Mouse (Mus musculus) stomach, embryonic 15.5 days (tissue): ENCODE measurements around the gene Hamp2. TPM values are rescaled to one million over a fixed set of nuclear protein-coding genes. Genes with fewer than 3 reads are reported as not detected.

Experiments
- ATAC-seq: fragments of 200-750 bp; cut with Nextera tagmentation; 2 replicates; pipeline ENCODE4 v1.8.0; 2017; ENCODE audit warnings: low read depth, moderate number of reproducible peaks, moderate TSS enrichment; ENCODE audit not compliant: insufficient read depth, low FRiP score
- H3K27ac ChIP-seq: fragments of 300-500 bp; sonication (generic); 2 replicates; pipeline ENCODE4 v1.5.1; 2015; ENCODE audit warnings: mild to moderate bottlenecking, inconsistent platforms
- H3K27me3 ChIP-seq: fragments of 300-500 bp; sonication (generic); replicated peaks from 2 replicates; pipeline ENCODE4 v1.6.1; 2015; ENCODE audit warnings: inconsistent platforms
- H3K36me3 ChIP-seq: fragments of 300-500 bp; sonication (generic); 2 replicates; pipeline ENCODE4 v1.6.1; 2015; ENCODE audit warnings: inconsistent platforms
- H3K4me1 ChIP-seq: fragments of 300-500 bp; sonication (generic); 2 replicates; pipeline ENCODE4 v1.6.1; 2015; ENCODE audit warnings: inconsistent platforms
- H3K4me2 ChIP-seq: fragments of 300-500 bp; sonication (generic); 2 replicates; pipeline ENCODE4 v1.6.1; 2015; ENCODE audit warnings: mild to moderate bottlenecking, inconsistent platforms
- H3K4me3 ChIP-seq: fragments of 300-500 bp; sonication (generic); replicated peaks from 2 replicates; pipeline ENCODE4 v1.5.1; 2015; ENCODE audit warnings: inconsistent platforms
- H3K9ac ChIP-seq: fragments of 300-500 bp; sonication (generic); 2 replicates; pipeline ENCODE4 v1.6.1; 2015; ENCODE audit warnings: inconsistent platforms
- H3K9me3 ChIP-seq: fragments of 300-500 bp; sonication (generic); 2 replicates; pipeline ENCODE4 v1.6.1; 2016; ENCODE audit warnings: inconsistent platforms
- WGBS: fragments of 180-500 bp; shearing (Covaris S2); methylation state at CpG from one replicate; pipeline ENCODE4 v1.1.7; 2015; 5-methylcytosine and 5-hydroxymethylcytosine counted together
- polyA plus RNA-seq: library from polyadenylated mRNA; unstranded; fragments of >200 nt; fragmentation: Nextera tagmentation; extraction: Ambion mirVana; gene quantifications from 2 replicates; pipeline ENCODE4 v1.2.1, GENCODE M21; 2015

The Hamp2 gene
- polyA plus RNA-seq, 1 experiment from 2014 or later = not detected

DNA sequence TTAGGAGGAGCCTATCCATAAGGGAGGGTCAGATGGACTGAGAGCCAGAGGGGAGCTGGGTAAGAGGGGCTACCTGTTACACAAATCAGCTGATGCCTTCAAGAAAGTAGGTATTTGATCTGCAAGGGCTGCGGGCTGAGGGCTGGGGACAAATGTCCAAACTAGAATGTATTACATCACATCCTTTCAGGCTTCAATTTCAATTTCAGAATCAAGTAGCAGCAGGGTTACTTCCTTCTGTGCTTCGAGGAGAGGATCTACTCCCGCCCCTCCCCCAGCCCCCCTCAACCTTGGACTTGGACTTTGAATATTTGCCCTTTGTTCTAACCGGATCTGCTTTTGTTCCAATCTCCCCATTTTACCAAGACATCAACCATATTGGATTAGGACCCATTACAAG is 7.3 kb downstream of the Hamp2 start:
- H3K27ac ChIP-seq = no peak overlapping the region
- no peak overlapping the region for H3K4me2 ChIP-seq
- H3K4me1 ChIP-seq = no peaks in the 10 kb centered on the region
- H3K36me3 ChIP-seq = no peaks in the 10 kb centered on the region
- 46% methylated on average over 4 of the region's 4 CpGs for WGBS
- H3K9ac ChIP-seq = no peak overlapping the region
- ATAC-seq = no peak
- H3K27me3 ChIP-seq = no peaks in the 10 kb centered on the region
- H3K9me3 ChIP-seq = no peaks in the 10 kb centered on the region
- H3K4me3 ChIP-seq = no peak overlapping the region

GRCm38 (mm10) chr7:30916713-30917112 is 7.8 kb downstream of the Hamp2 start:
- H3K4me2 ChIP-seq = no peak overlapping the region
- no peak overlapping the region for H3K27ac ChIP-seq
- H3K27me3 ChIP-seq = no peaks in the 10 kb centered on the region
- no peaks in the 10 kb centered on the region for H3K36me3 ChIP-seq
- no peak overlapping the region for H3K4me3 ChIP-seq
- no peaks in the 10 kb centered on the region for H3K9me3 ChIP-seq
- WGBS = 32% methylated on average over 6 of the region's 6 CpGs
- no peak overlapping the region for H3K9ac ChIP-seq
- H3K4me1 ChIP-seq = no peaks in the 10 kb centered on the region
- no peak for ATAC-seq

- WGBS = 71% methylated on average over 8 of the region's 8 CpGs
- ATAC-seq = no peak
- Histone ChIP-seq H3K27ac (no peak within 1 kb of the TSS), H3K9me3 (no peaks in the 10 kb centered on the region), H3K27me3 (no peaks in the 10 kb centered on the region), H3K4me2 (no peak within 1 kb of the TSS), H3K36me3 (no peaks in the 10 kb centered on the region), H3K9ac (no peak within 1 kb of the TSS), H3K4me3 (no peak within 1 kb of the TSS), H3K4me1 (no peaks in the 10 kb centered on the region)
Measured at GRCm38 (mm10) chr7:30914732-30915131, 9.7 kb downstream of the Hamp2 start, which contains the start of gene Mag. Gene Mag, minus strand, starts transcription at chr7:30914873.

DNA sequence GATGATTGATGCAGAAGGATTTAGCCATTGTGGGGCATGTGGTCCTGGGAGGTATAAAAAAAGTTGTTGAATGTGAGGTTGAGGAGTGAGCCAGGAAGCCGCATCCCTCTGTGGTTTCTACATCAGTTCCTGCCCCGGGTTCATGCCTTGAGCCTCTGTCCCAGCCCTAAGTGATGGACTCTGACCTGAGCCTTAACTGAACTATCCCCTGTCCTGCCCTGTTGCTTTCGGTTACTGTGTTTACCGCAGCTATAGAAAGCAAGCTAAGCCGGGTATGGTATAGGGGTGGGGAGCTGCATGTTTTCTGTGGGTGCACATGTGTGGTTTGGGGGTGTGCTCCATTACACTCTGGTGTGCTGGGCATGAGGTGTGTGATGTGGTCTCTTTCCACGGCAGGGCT is 14.7 kb downstream of the Hamp2 start:
- Histone ChIP-seq H3K27ac (no peak overlapping the region), H3K4me2 (no peak overlapping the region), H3K4me1 (peaks cover 9% of the 10 kb centered on the region; the same call in 1 of the 2 replicates), H3K9me3 (no peaks in the 10 kb centered on the region), H3K4me3 (no peak overlapping the region), H3K27me3 (no peaks in the 10 kb centered on the region), H3K36me3 (no peaks in the 10 kb centered on the region), H3K9ac (no peak overlapping the region)
- 65% methylated on average over 6 of the region's 6 CpGs for WGBS
- ATAC-seq = no peak

DNA sequence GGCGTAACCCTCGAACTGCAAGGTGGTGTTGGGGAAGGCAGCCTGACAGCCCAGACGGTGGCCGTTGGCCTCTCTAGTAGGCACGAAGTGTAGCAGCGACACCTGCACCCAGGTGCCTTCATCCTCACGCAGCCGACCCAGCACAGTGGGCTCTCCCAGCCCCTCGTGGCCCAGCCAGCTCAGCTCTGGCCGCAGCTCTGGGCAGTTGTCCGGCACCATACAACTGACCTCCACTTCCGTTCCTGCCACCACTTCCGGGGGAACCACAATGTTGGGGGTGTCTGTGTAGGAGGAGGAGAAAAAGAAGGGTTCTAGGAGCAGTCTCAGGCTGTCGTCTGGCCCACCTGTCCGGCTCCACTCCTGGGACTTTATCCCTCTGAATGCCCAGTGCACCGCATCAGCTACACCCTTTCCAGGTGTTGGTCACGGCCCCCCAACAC is 15.5 kb downstream of the Hamp2 start:
- H3K4me2 ChIP-seq = peak overlapping the region; percentile 52
- no peaks in the 10 kb centered on the region for H3K36me3 ChIP-seq
- no peak overlapping the region for H3K27ac ChIP-seq
- no peak overlapping the region for H3K9ac ChIP-seq
- no peaks in the 10 kb centered on the region for H3K27me3 ChIP-seq
- H3K9me3 ChIP-seq = no peaks in the 10 kb centered on the region
- peaks cover 9% of the 10 kb centered on the region; the same call in 1 of the 2 replicates for H3K4me1 ChIP-seq
- WGBS = 20% methylated on average over 16 of the region's 17 CpGs
- H3K4me3 ChIP-seq = peak overlapping the region; percentile 17
- no peak for ATAC-seq

GRCm38 (mm10) chr7:30908277-30908991 is 16.0 kb downstream of the Hamp2 start:
- Histone ChIP-seq H3K27ac (no peak overlapping the region), H3K4me1 (peaks cover 9% of the 10 kb centered on the region; the same call in 1 of the 2 replicates), H3K36me3 (no peaks in the 10 kb centered on the region), H3K4me2 (peak overlapping the region; percentile 52), H3K4me3 (peak overlapping the region; percentile 17), H3K27me3 (no peaks in the 10 kb centered on the region), H3K9me3 (no peaks in the 10 kb centered on the region), H3K9ac (no peak overlapping the region)
- WGBS = 2% methylated on average over 25 of the region's 26 CpGs
- ATAC-seq = peak; percentile 78

GRCm38 (mm10) chr7:30904042-30904441 is 20.4 kb downstream of the Hamp2 start:
- ATAC-seq = no peak
- H3K9ac ChIP-seq = no peak overlapping the region
- no peaks in the 10 kb centered on the region for H3K9me3 ChIP-seq
- peaks cover 9% of the 10 kb centered on the region for H3K4me1 ChIP-seq
- H3K27ac ChIP-seq = no peak overlapping the region
- no peaks in the 10 kb centered on the region for H3K36me3 ChIP-seq
- WGBS = 40% methylated on average over 4 of the region's 4 CpGs
- H3K4me3 ChIP-seq = no peak overlapping the region
- H3K4me2 ChIP-seq = no peak overlapping the region
- H3K27me3 ChIP-seq = no peaks in the 10 kb centered on the region

GRCm38 (mm10) chr7:30895217-30895616 is 29.3 kb downstream of the Hamp2 start:
- ATAC-seq = no peak
- no peaks in the 10 kb centered on the region for H3K9me3 ChIP-seq
- H3K9ac ChIP-seq = no peak overlapping the region
- H3K36me3 ChIP-seq = no peaks in the 10 kb centered on the region
- peaks cover 4% of the 10 kb centered on the region; the same call in 1 of the 2 replicates for H3K4me1 ChIP-seq
- WGBS = 77% methylated on average over 3 of the region's 3 CpGs
- no peak overlapping the region for H3K4me3 ChIP-seq
- no peak overlapping the region for H3K4me2 ChIP-seq
- H3K27me3 ChIP-seq = no peaks in the 10 kb centered on the region
- H3K27ac ChIP-seq = no peak overlapping the region

- Histone ChIP-seq H3K36me3 (no peaks in the 10 kb centered on the region), H3K4me1 (peaks cover 4% of the 10 kb centered on the region; the same call in 1 of the 2 replicates), H3K4me2 (no peak overlapping the region), H3K27ac (peak overlapping the region; percentile 54; the same call in 1 of the 2 replicates), H3K9me3 (no peaks in the 10 kb centered on the region), H3K27me3 (no peaks in the 10 kb centered on the region), H3K4me3 (no peak overlapping the region), H3K9ac (no peak overlapping the region)
- whole genome bisulfite sequencing = 50% methylated on average over 3 of the region's 3 CpGs
- 0 out of 2 replicates have a peak, but pooled peaks have one; percentile 47 for ATAC-seq
Measured at GRCm38 (mm10) chr7:30892515-30892914, 32.0 kb downstream of the Hamp2 start.

GRCm38 (mm10) chr7:30891746-30892145 is 32.7 kb downstream of the Hamp2 start:
- 82% methylated on average over 9 of the region's 9 CpGs for WGBS
- H3K4me1 ChIP-seq = peaks cover 4% of the 10 kb centered on the region; the same call in 1 of the 2 replicates
- H3K27me3 ChIP-seq = no peaks in the 10 kb centered on the region
- H3K4me2 ChIP-seq = no peak overlapping the region
- no peak overlapping the region for H3K9ac ChIP-seq
- no peaks in the 10 kb centered on the region for H3K9me3 ChIP-seq
- no peaks in the 10 kb centered on the region for H3K36me3 ChIP-seq
- H3K27ac ChIP-seq = no peak overlapping the region
- H3K4me3 ChIP-seq = no peak overlapping the region
- ATAC-seq = no peak

DNA sequence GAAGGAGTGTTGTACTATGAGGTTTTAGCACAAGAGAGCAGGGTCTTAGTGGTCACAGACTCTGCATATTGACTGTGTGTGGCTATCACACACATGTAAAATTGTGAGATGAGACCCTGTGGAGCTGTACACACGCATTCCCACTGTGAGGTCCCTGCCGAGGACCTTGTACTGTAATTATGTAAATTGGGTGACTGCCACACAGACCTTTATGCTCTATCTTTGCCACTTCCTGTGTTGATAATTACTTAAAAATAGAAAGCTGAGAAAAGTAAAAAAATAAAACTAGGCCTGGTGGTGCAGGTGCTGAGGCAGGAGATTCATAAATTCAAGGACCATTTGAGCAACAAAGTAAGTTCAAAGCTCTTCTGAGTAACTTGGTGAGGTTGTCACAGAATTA is 33.8 kb downstream of the Hamp2 start:
- H3K4me1 ChIP-seq = peaks cover 4% of the 10 kb centered on the region; the same call in 1 of the 2 replicates

DNA sequence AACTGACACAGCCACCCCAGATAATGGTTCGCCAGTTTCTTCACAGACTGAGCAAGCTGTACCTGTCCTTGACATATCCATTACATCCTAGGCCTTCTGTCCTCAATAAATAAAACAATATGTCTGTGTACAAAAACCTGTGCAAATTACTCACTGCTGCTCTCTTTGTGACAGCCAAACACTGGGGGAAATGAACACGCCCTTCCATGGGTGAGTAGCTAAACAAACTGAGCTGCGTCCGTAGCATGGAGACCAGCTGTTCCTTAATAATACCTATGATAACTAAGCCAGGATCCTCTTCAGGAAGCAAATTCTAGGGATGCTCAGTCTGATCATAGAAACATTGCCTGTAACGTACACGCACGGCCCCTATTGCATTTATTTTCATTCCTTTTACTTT is 35.7 kb downstream of the Hamp2 start:
- H3K4me1 ChIP-seq = peaks cover 4% of the 10 kb centered on the region; the same call in 1 of the 2 replicates
- H3K4me3 ChIP-seq = no peak overlapping the region
- no peak for ATAC-seq
- H3K27me3 ChIP-seq = no peaks in the 10 kb centered on the region
- no peak overlapping the region for H3K9ac ChIP-seq
- H3K36me3 ChIP-seq = no peaks in the 10 kb centered on the region
- H3K4me2 ChIP-seq = no peak overlapping the region
- 70% methylated on average over 7 of the region's 7 CpGs for WGBS
- H3K9me3 ChIP-seq = no peaks in the 10 kb centered on the region
- H3K27ac ChIP-seq = no peak overlapping the region

More for the DNA sequence above, 33.8 kb downstream of the Hamp2 start:
- Histone ChIP-seq H3K9ac (no peak overlapping the region), H3K4me2 (no peak overlapping the region), H3K36me3 (no peaks in the 10 kb centered on the region), H3K27me3 (no peaks in the 10 kb centered on the region), H3K9me3 (no peaks in the 10 kb centered on the region), H3K4me3 (no peak overlapping the region), H3K27ac (no peak overlapping the region)
- WGBS = 58% methylated on average over 2 of the region's 2 CpGs
- no peak for ATAC-seq
